Mouse (Mus musculus): Measurements from ENCODE around the gene Cbx7.

- no peak for TF ChIP-seq CTCF (IDR thresholded peaks at IDR 0.05; ENCODE audit: extremely low read depth, insufficient read length, insufficient replicate concordance, low read depth, low read length)
- no peak for TF ChIP-seq POLR2A (IDR thresholded peaks at IDR 0.05; ENCODE audit: low read depth, low read length)
Measured at GRCm38 (mm10) chr15:79953470-79953869, 17.4 kb downstream of the Cbx7 start.

Measured in small intestine, adult 2 months (tissue).